Mouse (Mus musculus) megakaryocyte, embryonic 14.5 days (primary cell): ENCODE data around the gene Myt1l.

Experiments
- FLI1 ChIP-seq: IDR thresholded peaks from 2 replicates; pipeline ENCODE4 v1.6.1; 2012; ENCODE audit warnings: low read length, inconsistent platforms, mixed read lengths
- GATA1 ChIP-seq: IDR thresholded peaks from 3 replicates; pipeline ENCODE4 v1.6.1; 2012; ENCODE audit warnings: mixed read lengths, low read length, inconsistent platforms, borderline replicate concordance

GRCm38 (mm10) chr12:29682946-29683345 is 154.8 kb downstream of the Myt1l start:
- TF ChIP-seq GATA1: no peak
- no peak for TF ChIP-seq FLI1
